26 mouse cellular contexts compared by ENCODE assay signal in the genomic region with DNA sequence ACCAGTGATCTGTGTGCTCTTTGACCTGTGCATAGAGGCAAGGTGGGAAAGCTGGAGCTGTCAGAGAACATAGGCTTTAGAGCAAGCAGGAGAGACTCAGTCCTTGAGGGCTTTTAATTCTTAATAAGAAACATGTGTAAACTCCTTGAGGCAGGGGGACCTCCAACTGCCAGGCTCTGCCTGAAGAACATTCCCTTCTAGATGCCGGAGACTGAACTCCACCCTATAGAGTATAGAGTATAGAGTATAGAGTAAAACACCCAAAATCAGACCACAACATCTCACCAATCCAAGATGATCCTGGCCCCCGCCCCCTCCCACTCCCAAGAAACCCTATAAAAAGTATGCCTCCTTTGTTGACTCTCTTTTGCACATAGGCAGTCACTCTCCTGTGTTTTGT.
"Had no signal": no experiment of that assay in that cellular context is flagged by ENCODE, and none has a peak within 500 bp of the region (broad histone marks: within the 10 kb centered on the region; RNA-seq: fewer than 3 reads in every experiment).

No protein-coding gene starts in this region.

- H3K27ac ChIP-seq: gastrocnemius, adult 2 months; heart, adult 2 months; hindbrain, embryonic 10.5 days; hindbrain, embryonic 12.5 days; hindbrain, embryonic 14.5 days; intestine, embryonic 15.5 days; left cerebral cortex, adult 2 months; liver, embryonic 13.5 days; liver, embryonic 15.5 days had no signal

- H3K9ac ChIP-seq: hindbrain, embryonic 12.5 days; hindbrain, embryonic 14.5 days; intestine, embryonic 15.5 days; liver, embryonic 13.5 days; liver, embryonic 15.5 days; liver, postnatal 0 days had no signal

- H3K4me2 ChIP-seq: heart, embryonic 11.5 days; hindbrain, embryonic 12.5 days; hindbrain, embryonic 14.5 days; intestine, embryonic 15.5 days; liver, embryonic 11.5 days; liver, embryonic 13.5 days; liver, embryonic 15.5 days had no signal

- H3K4me1 ChIP-seq: hindbrain, embryonic 10.5 days; hindbrain, embryonic 12.5 days; intestine, embryonic 15.5 days; liver, embryonic 13.5 days; liver, embryonic 15.5 days had no signal

- H3K27me3 ChIP-seq: hindbrain, embryonic 12.5 days; intestine, embryonic 15.5 days; liver, embryonic 13.5 days; liver, embryonic 15.5 days had no signal

- ATAC-seq: hindbrain, embryonic 16.5 days; inflammation-experienced regulatory T-cells, adult 6 months; intestine, embryonic 15.5 days; intestine, postnatal 0 days; liver, postnatal 0 days had no signal

- H3K36me3 ChIP-seq: hindbrain, embryonic 10.5 days; hindbrain, embryonic 12.5 days; intestine, embryonic 15.5 days; liver, embryonic 13.5 days; liver, embryonic 15.5 days had no signal

- DNase-seq: gastrocnemius, adult 2 months; gastrocnemius, postnatal 10 days; gastrocnemius, postnatal 25 days; heart, adult 2 months; heart, postnatal 10 days; heart, postnatal 4 days; kidney, adult 18-20 months; kidney, adult 8-10 months; kidney, postnatal 10 days; kidney, postnatal 25 days; kidney, postnatal 4 days; layer of hippocampus, adult 9-11 months; liver; liver, embryonic 13.5 days; liver, postnatal 0 days had no signal

- H3K4me3 ChIP-seq: gastrocnemius, adult 2 months; heart, adult 2 months; hindbrain, embryonic 10.5 days; hindbrain, embryonic 12.5 days; intestine, embryonic 15.5 days; left cerebral cortex, adult 2 months; liver, embryonic 13.5 days; liver, embryonic 15.5 days had no signal

- H3K9me3 ChIP-seq: hindbrain, embryonic 10.5 days; hindbrain, embryonic 12.5 days; intestine, embryonic 15.5 days; liver, embryonic 15.5 days had no signal
